In genomic region chr9:107769445-107770000, GRCm38 (mm10) we compare ENCODE assay signal across 8 mouse cellular contexts. TPM values are rescaled to one million over a fixed set of nuclear protein-coding genes. Genes with fewer than 3 reads are reported as not detected.
DNase-seq lines count a peak whose midpoint lies in the region; ATAC-seq and TF ChIP-seq lines count a peak whose summit lies in the region.

No protein-coding gene starts in this region.

- H3K36me3 ChIP-seq in hindbrain, embryonic 16.5 days (ENCODE audit: control insufficient read depth, insufficient read depth, low read length) = peaks cover 35% of the 10 kb centered on the region

- peak; percentile 17 for TF ChIP-seq CTCF in left cerebral cortex, adult 2 months (IDR thresholded peaks at IDR 0.05)

- H3K9me3 ChIP-seq in hindbrain, embryonic 16.5 days (ENCODE audit: control insufficient read depth, low read length) = no peaks in the 10 kb centered on the region

- no peaks in the 10 kb centered on the region for H3K27me3 ChIP-seq in hindbrain, embryonic 16.5 days (replicated peaks; ENCODE audit: control insufficient read depth, insufficient read depth, low read length)

- DNase-seq in left cerebral cortex, adult 2 months (ENCODE audit: extremely low spot score in 1 of 2, low spot score in 2 of 2) = no peak
- DNase-seq in left cerebral cortex, adult 8-10 months (ENCODE audit: low spot score in 2 of 2) = no peak
- peak; percentile 51 for DNase-seq in naive thymus-derived CD4-positive, alpha-beta T cell, adult 2 months (ENCODE audit: low read depth)
- DNase-seq in thymus, adult 18-20 months = no peak
- no peak for DNase-seq in cerebellum, adult 9-11 months
- DNase-seq in cerebellum, postnatal 36 days = no peak

- intact Hi-C loops in left cerebral cortex, adult 2 months (cut with DNase I) = loop anchor here (2.0 kb wide), 1 partner anchor 21 kb away; no protein-coding TSS in a partner anchor

- WGBS in hindbrain, embryonic 16.5 days = 11% methylated on average over 4 of the region's 4 CpGs

- H3K4me2 ChIP-seq in hindbrain, embryonic 16.5 days (ENCODE audit: low read length) = peak overlapping the region; percentile 82

- peak overlapping the region; percentile 89 for H3K9ac ChIP-seq in hindbrain, embryonic 16.5 days (ENCODE audit: low read depth, low read length)

- peak overlapping the region; percentile 97 for H3K4me3 ChIP-seq in left cerebral cortex, adult 2 months
- H3K4me3 ChIP-seq in brown adipose tissue, adult 24 weeks (ENCODE audit: insufficient read depth, low read depth, low read length) = peak overlapping the region; percentile 100
- H3K4me3 ChIP-seq in hindbrain, embryonic 16.5 days (ENCODE audit: low read length) = peak overlapping the region; percentile 68

- H3K27ac ChIP-seq in left cerebral cortex, adult 2 months = peak overlapping the region; percentile 99; the same call in 1 of the 2 replicates
- H3K27ac ChIP-seq in brown adipose tissue, adult 24 weeks (replicated peaks; ENCODE audit: low read depth, low read length) = peak overlapping the region; percentile 72
- H3K27ac ChIP-seq in hindbrain, embryonic 16.5 days (ENCODE audit: low read depth, low read length) = no peak overlapping the region

- H3K4me1 ChIP-seq in brown adipose tissue, adult 24 weeks (ENCODE audit: control insufficient read depth, insufficient read depth, insufficient read length, low read length) = no peaks in the 10 kb centered on the region
- H3K4me1 ChIP-seq in hindbrain, embryonic 16.5 days (ENCODE audit: control insufficient read depth, insufficient read depth, low read depth, low read length) = peaks cover 16% of the 10 kb centered on the region

- ATAC-seq in hindbrain, embryonic 16.5 days = no peak

RNA-seq across cellular contexts. Expression of gene Rbm5, which starts 1.3 kb away (rescaled TPM):
- 100 to 1,000 TPM; 146 to 147 TPM for total RNA-seq in left cerebral cortex, adult 2 months (2021)
- 100 to 1,000 TPM; 117 to 136 (median 126) TPM for total RNA-seq in left cerebral cortex, adult 8-10 months (2022)
- polyA plus RNA-seq in brown adipose tissue, adult 24 weeks (2012; ENCODE audit: insufficient read depth, insufficient read length, missing spikeins) = 37.4 and 47.2 TPM in 2 replicates
- 210 and 236 TPM in 2 replicates for polyA plus RNA-seq in hindbrain, embryonic 16.5 days (2015; fragmentation: Nextera tagmentation; extraction: Ambion mirVana)

RNA-seq across cellular contexts. Expression of gene Sema3f, which starts 59.2 kb away (rescaled TPM):
- 10 to 100 TPM; 17.3 to 17.7 TPM for total RNA-seq in left cerebral cortex, adult 2 months (2021)
- total RNA-seq in left cerebral cortex, adult 8-10 months (2022) = 10 to 100 TPM; 14.5 to 17.6 (median 16.0) TPM
- 3.1 and 3.2 TPM in 2 replicates for polyA plus RNA-seq in brown adipose tissue, adult 24 weeks (2012; ENCODE audit: insufficient read depth, insufficient read length, missing spikeins)
- polyA plus RNA-seq in hindbrain, embryonic 16.5 days (2015; fragmentation: Nextera tagmentation; extraction: Ambion mirVana) = 10.0 and 13.0 TPM in 2 replicates
